Mouse (Mus musculus): ENCODE data around the gene Adamts4. TPM values are rescaled to one million over a fixed set of nuclear protein-coding genes. Genes with fewer than 3 reads are reported as not detected.

Gene Adamts4
- polyA plus RNA-seq, 1 experiment from 2014 or later: 5.5 TPM

- DNase-seq (ENCODE audit: low spot score) (no peak), ATAC-seq (ENCODE audit: insufficient number of reproducible peaks, low FRiP score, low TSS enrichment, low read depth) (no peak)
- no peaks in the 10 kb centered on the region for H3K27me3 ChIP-seq (ENCODE audit: control insufficient read depth, insufficient read depth, low read length)
- H3K36me3 ChIP-seq (ENCODE audit: control insufficient read depth, insufficient read depth, low read length): no peaks in the 10 kb centered on the region
- H3K9ac ChIP-seq (ENCODE audit: low read length): no peak overlapping the region
- H3K4me3 ChIP-seq (ENCODE audit: low read depth, low read length): no peak overlapping the region
- 50% methylated on average over 4 of the region's 4 CpGs for WGBS
- H3K9me3 ChIP-seq (ENCODE audit: control insufficient read depth, low read length): no peaks in the 10 kb centered on the region
- H3K4me2 ChIP-seq (ENCODE audit: low read depth, severe bottlenecking): no peak overlapping the region
- H3K27ac ChIP-seq (replicated peaks; ENCODE audit: low read depth, low read length): no peak overlapping the region
- peaks cover 9% of the 10 kb centered on the region; the same call in 1 of the 2 replicates for H3K4me1 ChIP-seq (ENCODE audit: control insufficient read depth, insufficient read depth, low read length)
These were observed 23.4 kb upstream of the Adamts4 start for GRCm38 (mm10) chr1:171226780-171227179.

GRCm38 (mm10) chr1:171227879-171228278, 22.3 kb upstream of the Adamts4 start:
- no peak overlapping the region for H3K4me3 ChIP-seq (ENCODE audit: low read depth, low read length)
- no peaks in the 10 kb centered on the region for H3K9me3 ChIP-seq (ENCODE audit: control insufficient read depth, low read length)
- H3K27ac ChIP-seq (replicated peaks; ENCODE audit: low read depth, low read length): no peak overlapping the region
- no peak overlapping the region for H3K9ac ChIP-seq (ENCODE audit: low read length)
- ATAC-seq (ENCODE audit: insufficient number of reproducible peaks, low FRiP score, low TSS enrichment, low read depth) (no peak), DNase-seq (ENCODE audit: low spot score) (no peak)
- no peaks in the 10 kb centered on the region for H3K36me3 ChIP-seq (ENCODE audit: control insufficient read depth, insufficient read depth, low read length)
- H3K4me2 ChIP-seq (ENCODE audit: low read depth, severe bottlenecking): no peak overlapping the region
- no peaks in the 10 kb centered on the region for H3K27me3 ChIP-seq (ENCODE audit: control insufficient read depth, insufficient read depth, low read length)
- 90% methylated on average over 1 of the region's 1 CpGs for WGBS
- peaks cover 9% of the 10 kb centered on the region; the same call in 1 of the 2 replicates for H3K4me1 ChIP-seq (ENCODE audit: control insufficient read depth, insufficient read depth, low read length)

- Histone ChIP-seq H3K4me3 (ENCODE audit: low read depth, low read length) (no peak overlapping the region), H3K4me1 (ENCODE audit: control insufficient read depth, insufficient read depth, low read length) (peaks cover 9% of the 10 kb centered on the region; the same call in 1 of the 2 replicates), H3K27me3 (ENCODE audit: control insufficient read depth, insufficient read depth, low read length) (no peaks in the 10 kb centered on the region), H3K27ac (replicated peaks; ENCODE audit: low read depth, low read length) (peak overlapping the region; percentile 69), H3K9me3 (ENCODE audit: control insufficient read depth, low read length) (no peaks in the 10 kb centered on the region), H3K9ac (ENCODE audit: low read length) (no peak overlapping the region), H3K4me2 (ENCODE audit: low read depth, severe bottlenecking) (no peak overlapping the region), H3K36me3 (ENCODE audit: control insufficient read depth, insufficient read depth, low read length) (peaks cover 7% of the 10 kb centered on the region; the same call in 1 of the 2 replicates)
- 36% methylated on average over 6 of the region's 6 CpGs for whole genome bisulfite sequencing
- no peak for ATAC-seq (ENCODE audit: insufficient number of reproducible peaks, low FRiP score, low TSS enrichment, low read depth)
- DNase-seq (ENCODE audit: low spot score): peak; percentile 50
These were observed 20.5 kb upstream of the Adamts4 start for GRCm38 (mm10) chr1:171229750-171230149.

- Histone ChIP-seq H3K27ac (replicated peaks; ENCODE audit: low read depth, low read length) (peak overlapping the region; percentile 69), H3K36me3 (ENCODE audit: control insufficient read depth, insufficient read depth, low read length) (peaks cover 7% of the 10 kb centered on the region; the same call in 1 of the 2 replicates), H3K9me3 (ENCODE audit: control insufficient read depth, low read length) (no peaks in the 10 kb centered on the region), H3K27me3 (ENCODE audit: control insufficient read depth, insufficient read depth, low read length) (no peaks in the 10 kb centered on the region), H3K4me3 (ENCODE audit: low read depth, low read length) (no peak overlapping the region), H3K4me2 (ENCODE audit: low read depth, severe bottlenecking) (no peak overlapping the region), H3K9ac (ENCODE audit: low read length) (no peak overlapping the region), H3K4me1 (ENCODE audit: control insufficient read depth, insufficient read depth, low read length) (peaks cover 9% of the 10 kb centered on the region; the same call in 1 of the 2 replicates)
- DNase-seq (ENCODE audit: low spot score): no peak
- peak; percentile 52; the same call in 1 of the 2 replicates for ATAC-seq (ENCODE audit: insufficient number of reproducible peaks, low FRiP score, low TSS enrichment, low read depth)
- WGBS: 13% methylated on average over 3 of the region's 3 CpGs
These were observed 20.0 kb upstream of the Adamts4 start for GRCm38 (mm10) chr1:171230215-171230614.

- no peak for DNase-seq (ENCODE audit: low spot score)
- Histone ChIP-seq H3K4me2 (ENCODE audit: low read depth, severe bottlenecking) (no peak overlapping the region), H3K27me3 (ENCODE audit: control insufficient read depth, insufficient read depth, low read length) (no peaks in the 10 kb centered on the region), H3K36me3 (ENCODE audit: control insufficient read depth, insufficient read depth, low read length) (peaks cover 15% of the 10 kb centered on the region; the same call in 1 of the 2 replicates), H3K4me1 (ENCODE audit: control insufficient read depth, insufficient read depth, low read length) (peaks cover 9% of the 10 kb centered on the region; the same call in 1 of the 2 replicates), H3K27ac (replicated peaks; ENCODE audit: low read depth, low read length) (no peak overlapping the region), H3K4me3 (ENCODE audit: low read depth, low read length) (no peak overlapping the region), H3K9me3 (ENCODE audit: control insufficient read depth, low read length) (no peaks in the 10 kb centered on the region), H3K9ac (ENCODE audit: low read length) (no peak overlapping the region)
- 88% methylated on average over 4 of the region's 4 CpGs for whole genome bisulfite sequencing
- ATAC-seq (ENCODE audit: insufficient number of reproducible peaks, low FRiP score, low TSS enrichment, low read depth): no peak
These were observed 18.4 kb upstream of the Adamts4 start for GRCm38 (mm10) chr1:171231844-171232243.

GRCm38 (mm10) chr1:171232348-171232747, 17.9 kb upstream of the Adamts4 start:
- Histone ChIP-seq H3K4me2 (ENCODE audit: low read depth, severe bottlenecking) (no peak overlapping the region), H3K27ac (replicated peaks; ENCODE audit: low read depth, low read length) (no peak overlapping the region)
- 92% methylated on average over 5 of the region's 5 CpGs for WGBS

GRCm38 (mm10) chr1:171232800-171233730, 17.2 kb upstream of the Adamts4 start:
- 89% methylated on average over 12 of the region's 12 CpGs for WGBS
- no peak for DNase-seq (ENCODE audit: low spot score)

More at GRCm38 (mm10) chr1:171232348-171232747, 17.9 kb upstream of the Adamts4 start:
- Histone ChIP-seq H3K4me3 (ENCODE audit: low read depth, low read length) (no peak overlapping the region), H3K9me3 (ENCODE audit: control insufficient read depth, low read length) (no peaks in the 10 kb centered on the region), H3K9ac (ENCODE audit: low read length) (no peak overlapping the region), H3K27me3 (ENCODE audit: control insufficient read depth, insufficient read depth, low read length) (no peaks in the 10 kb centered on the region), H3K4me1 (ENCODE audit: control insufficient read depth, insufficient read depth, low read length) (peaks cover 9% of the 10 kb centered on the region; the same call in 1 of the 2 replicates), H3K36me3 (ENCODE audit: control insufficient read depth, insufficient read depth, low read length) (peaks cover 15% of the 10 kb centered on the region; the same call in 1 of the 2 replicates)
- ATAC-seq (ENCODE audit: insufficient number of reproducible peaks, low FRiP score, low TSS enrichment, low read depth) (no peak), DNase-seq (ENCODE audit: low spot score) (no peak)

GRCm38 (mm10) chr1:171234126-171234525, 16.1 kb upstream of the Adamts4 start, which contains the start of gene Fcer1g:
Gene Fcer1g, minus strand, starts transcription at chr1:171234365.
- Histone ChIP-seq H3K9ac (ENCODE audit: low read length) (no peak within 1 kb of the TSS), H3K4me3 (ENCODE audit: low read depth, low read length) (no peak within 1 kb of the TSS), H3K27me3 (ENCODE audit: control insufficient read depth, insufficient read depth, low read length) (no peaks in the 10 kb centered on the region), H3K4me2 (ENCODE audit: low read depth, severe bottlenecking) (no peak within 1 kb of the TSS), H3K27ac (replicated peaks; ENCODE audit: low read depth, low read length) (no peak within 1 kb of the TSS), H3K36me3 (ENCODE audit: control insufficient read depth, insufficient read depth, low read length) (peaks cover 32% of the 10 kb centered on the region), H3K9me3 (ENCODE audit: control insufficient read depth, low read length) (no peaks in the 10 kb centered on the region), H3K4me1 (ENCODE audit: control insufficient read depth, insufficient read depth, low read length) (peaks cover 9% of the 10 kb centered on the region; the same call in 1 of the 2 replicates)
- ATAC-seq (ENCODE audit: insufficient number of reproducible peaks, low FRiP score, low TSS enrichment, low read depth): no peak
- DNase-seq (ENCODE audit: low spot score): no peak
- WGBS: 91% methylated on average over 14 of the region's 14 CpGs

More at GRCm38 (mm10) chr1:171232800-171233730, 17.2 kb upstream of the Adamts4 start:
- Histone ChIP-seq H3K9me3 (ENCODE audit: control insufficient read depth, low read length) (no peaks in the 10 kb centered on the region), H3K4me3 (ENCODE audit: low read depth, low read length) (no peak overlapping the region), H3K27me3 (ENCODE audit: control insufficient read depth, insufficient read depth, low read length) (no peaks in the 10 kb centered on the region), H3K4me1 (ENCODE audit: control insufficient read depth, insufficient read depth, low read length) (peaks cover 9% of the 10 kb centered on the region; the same call in 1 of the 2 replicates), H3K9ac (ENCODE audit: low read length) (no peak overlapping the region), H3K36me3 (ENCODE audit: control insufficient read depth, insufficient read depth, low read length) (peaks cover 23% of the 10 kb centered on the region), H3K27ac (replicated peaks; ENCODE audit: low read depth, low read length) (no peak overlapping the region), H3K4me2 (ENCODE audit: low read depth, severe bottlenecking) (no peak overlapping the region)
- no peak for ATAC-seq (ENCODE audit: insufficient number of reproducible peaks, low FRiP score, low TSS enrichment, low read depth)
